Mouse (Mus musculus): Measurements from ENCODE around the gene Sec14l1.

- TF ChIP-seq POLR2A (IDR thresholded peaks at IDR 0.05; ENCODE audit: borderline replicate concordance, control insufficient read depth, low read depth, low read length) (no peak), CTCF (IDR thresholded peaks at IDR 0.05; ENCODE audit: control insufficient read depth, insufficient read depth, low read length) (no peak)
Measured at GRCm38 (mm10) chr11:117111967-117112648, 2.9 kb upstream of the Sec14l1 start.
